Mouse (Mus musculus) embryonic facial prominence, embryonic 14.5 days (tissue): Measurements from ENCODE around the gene Arhgap45. TPM values are rescaled to one million over a fixed set of nuclear protein-coding genes. Genes with fewer than 3 reads are reported as not detected.

Experiments used
- ATAC-seq: fragments of 200-750 bp; cut with Nextera tagmentation; 2 replicates; pipeline ENCODE4 v1.8.0; 2017; ENCODE audit warnings: low read depth, moderate number of reproducible peaks, moderate TSS enrichment
- DNase-seq: peaks from one replicate; pipeline ENCODE4 v3.0.0-alpha.2; 2015; ENCODE audit warnings: low spot score
- H3K27ac ChIP-seq: fragments of 300-500 bp; sonication (generic); replicated peaks from 2 replicates; pipeline ENCODE4 v1.5.1; 2014; ENCODE audit warnings: low read depth, mild to moderate bottlenecking, low read length, moderate library complexity
- H3K27me3 ChIP-seq: fragments of 300-500 bp; sonication (generic); replicated peaks from 2 replicates; pipeline ENCODE4 v1.6.1; 2014; ENCODE audit warnings: low read length; ENCODE audit not compliant: control insufficient read depth, insufficient read depth
- H3K36me3 ChIP-seq: fragments of 300-500 bp; sonication (generic); 2 replicates; pipeline ENCODE4 v1.6.1; 2014; ENCODE audit warnings: low read length, mixed read lengths; ENCODE audit not compliant: control insufficient read depth, insufficient read depth
- H3K4me1 ChIP-seq: fragments of 300-500 bp; sonication (generic); 2 replicates; pipeline ENCODE4 v1.6.1; 2014; ENCODE audit warnings: antibody characterized with exemption, low read length; ENCODE audit not compliant: control insufficient read depth, insufficient read depth
- H3K4me2 ChIP-seq: fragments of 300-500 bp; sonication (generic); 2 replicates; pipeline ENCODE4 v1.6.1; 2014; ENCODE audit warnings: low read depth, mild to moderate bottlenecking, low read length, moderate library complexity, mixed read lengths
- H3K4me3 ChIP-seq: fragments of 300-500 bp; sonication (generic); 2 replicates; pipeline ENCODE4 v1.5.1; 2014; ENCODE audit warnings: low read depth, mild to moderate bottlenecking, low read length
- H3K9ac ChIP-seq: fragments of 300-500 bp; sonication (generic); 2 replicates; pipeline ENCODE4 v1.6.1; 2014; ENCODE audit warnings: low read depth, mild to moderate bottlenecking, low read length, moderate library complexity, mixed read lengths
- H3K9me3 ChIP-seq: fragments of 300-500 bp; sonication (generic); 2 replicates; pipeline ENCODE4 v1.6.1; 2016; ENCODE audit warnings: low read length; ENCODE audit not compliant: control insufficient read depth
- WGBS: fragments of 180-500 bp; shearing (Covaris S2); extraction: QIAGEN DNeasy Blood & Tissue Kit; methylation state at CpG from one replicate; pipeline ENCODE4 v1.1.7; 2014; 5-methylcytosine and 5-hydroxymethylcytosine counted together
- polyA plus RNA-seq: library from polyadenylated mRNA; unstranded; fragments of >200 nt; fragmentation: Nextera tagmentation; extraction: Ambion mirVana; gene quantifications from 2 replicates; pipeline ENCODE4 v1.2.1, GENCODE M21; 2014

Arhgap45 gene
- polyA plus RNA-seq, result 4.4 and 6.4 TPM in 2 replicates

DNA sequence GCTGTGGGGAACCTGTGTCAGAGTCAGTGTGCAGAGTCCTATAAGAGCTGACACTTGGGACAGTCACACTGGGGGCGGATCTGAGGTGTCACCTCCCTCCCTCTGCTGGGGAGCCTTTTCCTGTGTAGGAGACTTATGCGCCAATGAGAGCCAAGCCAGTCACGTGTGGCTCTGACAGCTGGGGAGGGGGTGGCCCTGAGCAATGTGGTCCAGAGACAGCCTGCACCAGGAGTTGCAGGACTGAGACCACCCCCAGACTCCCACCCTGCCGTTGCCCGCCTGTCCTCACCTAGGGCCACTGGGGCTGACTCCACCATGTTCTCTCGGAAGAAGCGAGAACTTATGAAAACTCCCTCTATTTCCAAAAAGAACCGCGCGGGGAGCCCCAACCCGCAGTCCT lies at the start of gene Arhgap45:
Arhgap45 (plus strand) TSS at position 143 of the 400 bp plus-strand sequence.
- ATAC-seq (no peak), DNase-seq (no peak)
- Histone ChIP-seq H3K9ac (no peak within 1 kb of the TSS), H3K4me1 (0 out of 2 replicates have a peak, but pooled peaks cover 9% of the 10 kb centered on the region), H3K27ac (no peak within 1 kb of the TSS), H3K9me3 (peaks cover under 1% of the 10 kb centered on the region; the same call in 1 of the 2 replicates), H3K27me3 (peaks cover 44% of the 10 kb centered on the region), H3K4me2 (no peak within 1 kb of the TSS), H3K4me3 (no peak within 1 kb of the TSS), H3K36me3 (0 out of 2 replicates have a peak, but pooled peaks cover 2% of the 10 kb centered on the region)
- WGBS, result 70% methylated on average over 9 of the region's 11 CpGs

DNA sequence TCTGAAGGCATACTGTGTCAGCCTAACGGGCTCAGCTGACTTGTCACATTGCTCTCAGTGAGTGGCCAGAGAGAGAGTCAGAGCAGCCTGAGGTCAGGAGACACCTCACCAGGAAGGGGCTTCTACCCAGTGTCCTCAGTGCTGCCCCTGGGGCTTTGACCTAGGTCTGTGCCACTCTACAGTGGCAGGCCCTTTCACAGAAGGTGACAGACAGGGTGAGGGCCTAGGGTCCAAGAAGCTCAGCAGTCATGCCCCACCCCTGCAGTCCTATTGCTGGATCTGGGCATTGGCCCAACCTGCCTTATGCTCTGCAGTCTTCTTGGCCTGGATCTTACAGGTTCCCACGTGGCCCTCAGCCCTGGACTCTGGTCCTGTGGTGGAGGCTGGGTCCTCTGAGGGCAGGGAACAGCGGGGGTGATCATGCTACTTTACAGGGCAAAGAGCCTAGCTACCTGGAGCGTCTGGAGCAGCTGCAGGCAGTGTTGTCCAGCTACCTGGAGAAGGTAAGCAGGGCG lies 49.5 kb upstream of the Arhgap45 start:
- no peak overlapping the region for H3K4me3 ChIP-seq
- no peak overlapping the region for H3K9ac ChIP-seq
- H3K4me1 ChIP-seq, result no peaks in the 10 kb centered on the region
- no peak overlapping the region for H3K27ac ChIP-seq
- H3K27me3 ChIP-seq, result 0 out of 2 replicates have a peak, but pooled peaks cover 8% of the 10 kb centered on the region
- ATAC-seq (no peak), DNase-seq (no peak)
- peaks cover 62% of the 10 kb centered on the region for H3K36me3 ChIP-seq
- no peaks in the 10 kb centered on the region for H3K9me3 ChIP-seq
- 94% methylated on average over 5 of the region's 5 CpGs for WGBS
- H3K4me2 ChIP-seq, result no peak overlapping the region

DNA sequence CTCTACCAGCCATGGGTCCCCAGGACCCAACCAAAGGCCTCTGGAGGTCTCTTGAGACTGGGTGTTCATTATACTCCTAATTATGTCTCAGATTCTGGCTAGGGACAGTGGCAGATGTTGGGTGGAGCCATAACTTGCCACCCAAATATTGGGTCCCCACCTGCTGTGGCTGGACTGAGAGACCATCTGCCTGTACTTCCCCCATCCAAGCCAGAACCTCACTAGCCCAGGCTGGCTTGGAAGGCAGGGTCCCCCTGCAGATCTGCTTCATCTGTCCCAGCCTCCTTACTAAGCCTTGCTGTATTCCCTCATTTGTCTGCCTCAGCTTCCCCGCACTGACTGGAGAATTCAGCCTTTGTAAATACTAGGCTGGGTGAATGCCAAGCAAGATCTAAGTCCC lies 48.3 kb upstream of the Arhgap45 start:
- Histone ChIP-seq H3K9ac (no peak overlapping the region), H3K36me3 (peaks cover 53% of the 10 kb centered on the region), H3K9me3 (no peaks in the 10 kb centered on the region), H3K27me3 (0 out of 2 replicates have a peak, but pooled peaks cover 10% of the 10 kb centered on the region), H3K4me3 (no peak overlapping the region), H3K4me1 (no peaks in the 10 kb centered on the region), H3K27ac (no peak overlapping the region), H3K4me2 (no peak overlapping the region)
- ATAC-seq (no peak), DNase-seq (no peak)
- 77% methylated on average over 1 of the region's 1 CpGs for WGBS

DNA sequence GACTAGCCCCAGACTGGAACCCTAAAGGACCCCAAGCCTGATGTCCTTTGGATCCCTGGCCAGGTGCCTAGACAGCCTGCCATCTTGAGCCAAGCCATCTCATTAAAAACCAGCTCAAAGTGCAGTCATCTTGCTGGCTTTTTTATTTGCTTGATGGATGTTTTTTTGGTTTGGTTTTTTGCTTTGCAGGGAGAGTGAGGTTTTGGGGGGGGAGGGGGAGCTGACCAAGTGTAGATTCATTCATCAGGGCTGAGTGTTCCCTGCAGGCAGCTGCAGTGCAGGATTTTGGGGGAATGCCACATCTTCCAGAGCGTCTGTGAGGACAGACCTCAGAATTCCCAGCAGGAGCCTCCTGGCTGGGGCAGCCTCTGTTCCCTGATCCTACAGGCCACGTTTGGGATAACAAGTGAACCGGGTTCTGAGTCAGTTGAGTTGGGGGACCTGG lies 47.3 kb upstream of the Arhgap45 start:
- 13% methylated on average over 3 of the region's 3 CpGs for WGBS
- H3K4me1 ChIP-seq, result no peaks in the 10 kb centered on the region
- no peaks in the 10 kb centered on the region for H3K9me3 ChIP-seq
- no peak overlapping the region for H3K4me2 ChIP-seq
- peaks cover 50% of the 10 kb centered on the region for H3K36me3 ChIP-seq
- no peak overlapping the region for H3K4me3 ChIP-seq
- 0 out of 2 replicates have a peak, but pooled peaks cover 13% of the 10 kb centered on the region for H3K27me3 ChIP-seq
- no peak for ATAC-seq
- H3K27ac ChIP-seq, result no peak overlapping the region
- no peak for DNase-seq
- no peak overlapping the region for H3K9ac ChIP-seq

DNA sequence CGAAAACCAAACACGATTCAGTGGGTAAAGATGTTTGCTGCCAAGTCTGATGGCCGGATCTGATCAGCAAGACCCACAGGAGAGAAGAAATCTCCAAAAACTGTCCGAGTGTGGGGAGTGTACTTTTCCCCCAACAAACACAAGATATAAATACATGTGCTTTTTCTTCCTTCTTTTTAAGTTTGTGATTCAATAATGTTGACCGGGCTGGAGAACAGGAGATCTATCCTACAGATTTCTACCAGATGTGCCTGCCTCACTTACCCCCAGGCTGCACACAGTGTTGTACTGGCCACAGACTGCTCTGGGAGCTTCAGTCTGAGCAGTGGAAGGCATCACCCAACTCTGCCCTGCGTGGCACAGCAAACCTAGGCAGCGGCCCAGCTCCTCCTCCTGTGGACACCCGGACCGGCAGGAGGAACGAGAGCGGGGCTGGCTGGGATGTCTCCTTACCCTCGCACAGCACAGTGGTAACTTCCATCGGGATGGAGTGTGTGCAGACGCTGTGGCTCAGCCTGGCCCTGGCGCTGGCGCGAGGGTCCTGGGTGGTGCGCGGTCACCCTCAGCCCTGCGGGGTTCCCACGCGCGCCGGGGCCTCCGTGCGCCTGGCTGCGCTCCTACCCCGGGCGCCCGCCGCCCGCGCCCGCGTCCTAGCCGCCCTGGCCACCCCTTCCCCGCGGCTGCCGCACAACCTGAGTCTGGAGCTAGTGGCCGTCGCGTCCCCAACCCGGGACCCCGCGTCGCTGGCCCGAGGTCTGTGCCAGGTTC lies 45.9 kb upstream of the Arhgap45 start, which contains the start of gene Grin3b:
Grin3b (plus strand) TSS at position 301 of the 768 bp plus-strand sequence.
- no peaks in the 10 kb centered on the region for H3K9me3 ChIP-seq
- DNase-seq (no peak), ATAC-seq (peak; percentile 23)
- H3K4me1 ChIP-seq, result no peaks in the 10 kb centered on the region
- H3K4me2 ChIP-seq, result peak within 1 kb of the TSS; percentile 96
- peak within 1 kb of the TSS; percentile 54 for H3K4me3 ChIP-seq
- H3K27me3 ChIP-seq, result 0 out of 2 replicates have a peak, but pooled peaks cover 13% of the 10 kb centered on the region
- H3K27ac ChIP-seq, result no peak within 1 kb of the TSS; the same call in 1 of the 2 replicates
- peak within 1 kb of the TSS; percentile 76 for H3K9ac ChIP-seq
- 6% methylated on average over 24 of the region's 47 CpGs for WGBS
- peaks cover 49% of the 10 kb centered on the region for H3K36me3 ChIP-seq

DNA sequence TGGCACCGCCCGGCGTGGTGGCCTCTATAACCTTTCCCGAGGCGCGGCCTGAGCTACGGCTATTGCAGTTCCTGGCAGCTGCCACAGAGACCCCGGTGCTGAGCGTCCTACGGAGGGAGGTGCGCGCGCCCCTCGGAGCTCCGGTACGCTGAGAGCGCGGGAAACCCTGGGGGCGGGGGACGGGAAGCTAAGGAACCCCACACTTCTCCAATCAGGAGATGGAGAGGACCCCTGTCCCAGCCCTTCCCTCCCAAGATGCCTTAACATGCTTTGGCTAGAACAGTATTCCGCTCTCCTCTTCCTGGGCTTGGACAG lies 45.3 kb upstream of the Arhgap45 start:
- H3K4me2 ChIP-seq, result peak overlapping the region; percentile 96
- no peaks in the 10 kb centered on the region for H3K4me1 ChIP-seq
- H3K4me3 ChIP-seq, result peak overlapping the region; percentile 54
- peak; percentile 34 for ATAC-seq
- peak overlapping the region; percentile 76 for H3K9ac ChIP-seq
- peaks cover 49% of the 10 kb centered on the region for H3K36me3 ChIP-seq
- H3K27me3 ChIP-seq, result 0 out of 2 replicates have a peak, but pooled peaks cover 13% of the 10 kb centered on the region
- peak; percentile 63 for DNase-seq
- H3K9me3 ChIP-seq, result no peaks in the 10 kb centered on the region
- 1% methylated on average over 15 of the region's 21 CpGs for WGBS
- no peak overlapping the region for H3K27ac ChIP-seq

DNA sequence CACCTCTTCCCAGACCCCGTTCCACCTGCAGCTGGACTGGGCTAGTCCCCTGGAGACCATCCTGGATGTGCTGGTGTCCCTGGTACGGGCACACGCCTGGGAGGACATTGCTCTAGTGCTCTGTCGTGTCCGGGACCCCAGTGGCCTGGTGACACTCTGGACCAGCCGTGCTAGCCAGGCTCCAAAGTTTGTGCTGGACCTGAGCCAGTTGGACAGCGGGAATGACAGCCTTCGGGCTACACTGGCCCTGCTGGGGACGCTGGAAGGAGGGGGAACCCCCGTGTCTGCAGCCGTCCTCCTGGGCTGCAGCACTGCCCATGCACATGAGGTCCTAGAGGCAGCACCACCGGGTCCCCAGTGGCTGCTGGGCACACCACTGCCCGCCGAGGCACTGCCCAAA lies 43.6 kb upstream of the Arhgap45 start:
- H3K36me3 ChIP-seq, result peaks cover 49% of the 10 kb centered on the region
- ATAC-seq (no peak), DNase-seq (no peak)
- 70% methylated on average over 7 of the region's 14 CpGs for WGBS
- H3K27me3 ChIP-seq, result 0 out of 2 replicates have a peak, but pooled peaks cover 13% of the 10 kb centered on the region
- no peaks in the 10 kb centered on the region for H3K9me3 ChIP-seq
- no peak overlapping the region for H3K4me3 ChIP-seq
- H3K4me1 ChIP-seq, result no peaks in the 10 kb centered on the region
- no peak overlapping the region for H3K9ac ChIP-seq
- no peak overlapping the region for H3K27ac ChIP-seq
- H3K4me2 ChIP-seq, result no peak overlapping the region

DNA sequence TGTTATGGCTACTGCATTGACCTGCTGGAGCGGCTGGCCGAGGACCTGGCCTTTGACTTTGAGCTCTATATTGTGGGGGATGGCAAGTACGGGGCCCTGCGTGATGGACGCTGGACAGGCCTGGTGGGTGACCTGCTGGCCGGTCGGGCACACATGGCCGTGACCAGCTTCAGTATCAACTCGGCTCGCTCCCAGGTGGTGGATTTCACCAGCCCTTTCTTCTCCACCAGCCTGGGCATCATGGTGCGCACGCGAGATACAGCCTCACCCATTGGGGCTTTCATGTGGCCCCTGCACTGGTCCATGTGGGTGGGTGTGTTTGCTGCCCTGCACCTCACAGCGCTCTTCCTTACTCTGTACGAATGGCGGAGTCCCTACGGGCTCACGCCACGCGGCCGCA lies 42.4 kb upstream of the Arhgap45 start:
- WGBS, result 86% methylated on average over 20 of the region's 21 CpGs
- H3K36me3 ChIP-seq, result peaks cover 55% of the 10 kb centered on the region
- H3K27ac ChIP-seq, result no peak overlapping the region
- 0 out of 2 replicates have a peak, but pooled peaks cover 13% of the 10 kb centered on the region for H3K27me3 ChIP-seq
- no peaks in the 10 kb centered on the region for H3K9me3 ChIP-seq
- H3K4me1 ChIP-seq, result no peaks in the 10 kb centered on the region
- no peak overlapping the region for H3K4me3 ChIP-seq
- no peak for ATAC-seq
- H3K9ac ChIP-seq, result no peak overlapping the region
- DNase-seq, result no peak
- H3K4me2 ChIP-seq, result no peak overlapping the region
